Mouse (Mus musculus) lung, embryonic 16.5 days (tissue): Measurements from ENCODE around the gene Aggf1. TPM values are rescaled to one million over a fixed set of nuclear protein-coding genes. Genes with fewer than 3 reads are reported as not detected.

ENCODE experiments used
- ATAC-seq: fragments of 200-750 bp; cut with Nextera tagmentation; 2 replicates; pipeline ENCODE4 v1.8.0; 2017; ENCODE audit warnings: low read depth, mild to moderate bottlenecking, moderate library complexity
- H3K27ac ChIP-seq: fragments of 300-500 bp; sonication (generic); 2 replicates; pipeline ENCODE4 v1.5.1; 2014; ENCODE audit warnings: mild to moderate bottlenecking, control low read depth, low read length
- H3K27me3 ChIP-seq: fragments of 300-500 bp; sonication (generic); 2 replicates; pipeline ENCODE4 v1.6.1; 2014; ENCODE audit warnings: low read depth, low read length, mixed read lengths; ENCODE audit not compliant: control insufficient read depth, insufficient read depth
- H3K36me3 ChIP-seq: fragments of 300-500 bp; sonication (generic); 2 replicates; pipeline ENCODE4 v1.6.1; 2014; ENCODE audit warnings: low read length; ENCODE audit not compliant: control insufficient read depth, insufficient read depth
- H3K4me1 ChIP-seq: fragments of 300-500 bp; sonication (generic); replicated peaks from 2 replicates; pipeline ENCODE4 v1.6.1; 2014; ENCODE audit warnings: low read length, mixed read lengths; ENCODE audit not compliant: control insufficient read depth, insufficient read depth
- H3K4me2 ChIP-seq: fragments of 300-500 bp; sonication (generic); 2 replicates; pipeline ENCODE4 v1.6.1; 2014; ENCODE audit warnings: low read depth, low read length, control low read depth
- H3K4me3 ChIP-seq: fragments of 300-500 bp; sonication (generic); 2 replicates; pipeline ENCODE4 v1.5.1; 2014; ENCODE audit warnings: mild to moderate bottlenecking, low read length, control low read depth
- H3K9ac ChIP-seq: fragments of 300-500 bp; sonication (generic); 2 replicates; pipeline ENCODE4 v1.6.1; 2014; ENCODE audit warnings: low read length, control low read depth
- H3K9me3 ChIP-seq: fragments of 300-500 bp; sonication (generic); 2 replicates; pipeline ENCODE4 v1.6.1; 2016; ENCODE audit warnings: low read length; ENCODE audit not compliant: control insufficient read depth
- WGBS: fragments of 180-500 bp; shearing (Covaris S2); extraction: QIAGEN DNeasy Blood & Tissue Kit; methylation state at CpG from one replicate; pipeline ENCODE4 v1.1.7; 2014; 5-methylcytosine and 5-hydroxymethylcytosine counted together
- polyA plus RNA-seq: library from polyadenylated mRNA; unstranded; fragments of >200 nt; fragmentation: Nextera tagmentation; extraction: Ambion mirVana; gene quantifications from 2 replicates; pipeline ENCODE4 v1.2.1, GENCODE M21; 2015

Aggf1 gene
- polyA plus RNA-seq, 1 experiment from 2014 or later, result 27.0 TPM

GRCm38 (mm10) chr13:95325907-95326550 lies 49.1 kb downstream of the Aggf1 start:
- peak overlapping the region; percentile 74 for H3K4me3 ChIP-seq
- ATAC-seq, result no peak
- no peaks in the 10 kb centered on the region for H3K9me3 ChIP-seq
- H3K9ac ChIP-seq, result peak overlapping the region; percentile 95
- H3K4me2 ChIP-seq, result peak overlapping the region; percentile 95
- H3K27me3 ChIP-seq, result no peaks in the 10 kb centered on the region
- no peaks in the 10 kb centered on the region for H3K36me3 ChIP-seq
- WGBS, result 6% methylated on average over 5 of the region's 5 CpGs
- peak overlapping the region; percentile 99 for H3K27ac ChIP-seq
- peaks cover 23% of the 10 kb centered on the region for H3K4me1 ChIP-seq

- under 1% methylated on average over 60 of the region's 63 CpGs for WGBS
- ATAC-seq, result peak; percentile 80
- Histone ChIP-seq H3K36me3 (no peaks in the 10 kb centered on the region), H3K9me3 (no peaks in the 10 kb centered on the region), H3K4me2 (peak overlapping the region; percentile 95), H3K4me1 (peaks cover 23% of the 10 kb centered on the region), H3K9ac (peak overlapping the region; percentile 95), H3K4me3 (peak overlapping the region; percentile 74), H3K27me3 (no peaks in the 10 kb centered on the region), H3K27ac (peak overlapping the region; percentile 99)
Observed at GRCm38 (mm10) chr13:95325080-95325906, 49.9 kb downstream of the Aggf1 start.

- H3K27me3 ChIP-seq, result no peaks in the 10 kb centered on the region
- H3K27ac ChIP-seq, result peak overlapping the region; percentile 99
- peak; percentile 4; the same call in 1 of the 2 replicates for ATAC-seq
- H3K4me1 ChIP-seq, result peaks cover 23% of the 10 kb centered on the region
- H3K4me2 ChIP-seq, result peak overlapping the region; percentile 95
- H3K9me3 ChIP-seq, result no peaks in the 10 kb centered on the region
- H3K9ac ChIP-seq, result peak overlapping the region; percentile 95
- H3K4me3 ChIP-seq, result peak overlapping the region; percentile 74
- H3K36me3 ChIP-seq, result no peaks in the 10 kb centered on the region
- WGBS, result under 1% methylated on average over 22 of the region's 22 CpGs
Observed at GRCm38 (mm10) chr13:95324626-95325079, 50.5 kb downstream of the Aggf1 start.

GRCm38 (mm10) chr13:95323950-95324625 lies 51.1 kb downstream of the Aggf1 start:
- H3K9me3 ChIP-seq, result no peaks in the 10 kb centered on the region
- peak overlapping the region; percentile 99 for H3K27ac ChIP-seq
- H3K27me3 ChIP-seq, result no peaks in the 10 kb centered on the region
- no peaks in the 10 kb centered on the region for H3K36me3 ChIP-seq
- WGBS, result 21% methylated on average over 15 of the region's 15 CpGs
- peak overlapping the region; percentile 74 for H3K4me3 ChIP-seq
- ATAC-seq, result 0 out of 2 replicates have a peak, but pooled peaks have one; percentile 19
- H3K4me1 ChIP-seq, result peaks cover 23% of the 10 kb centered on the region
- H3K4me2 ChIP-seq, result peak overlapping the region; percentile 95
- H3K9ac ChIP-seq, result peak overlapping the region; percentile 95

- Histone ChIP-seq H3K9ac (peak within 1 kb of the TSS; percentile 95), H3K4me3 (peak within 1 kb of the TSS; percentile 74), H3K27ac (peak within 1 kb of the TSS; percentile 99), H3K9me3 (no peaks in the 10 kb centered on the region), H3K4me1 (peaks cover 18% of the 10 kb centered on the region), H3K27me3 (no peaks in the 10 kb centered on the region), H3K4me2 (peak within 1 kb of the TSS; percentile 95), H3K36me3 (no peaks in the 10 kb centered on the region)
- WGBS, result 89% methylated on average over 6 of the region's 6 CpGs
- no peak for ATAC-seq
Observed at GRCm38 (mm10) chr13:95323400-95323799, 51.8 kb downstream of the Aggf1 start, which contains the start of gene Zbed3. Gene Zbed3, plus strand, starts transcription at chr13:95323612.

- Histone ChIP-seq H3K36me3 (no peaks in the 10 kb centered on the region), H3K9me3 (no peaks in the 10 kb centered on the region), H3K4me1 (no peaks in the 10 kb centered on the region; the same call in 1 of the 2 replicates), H3K4me3 (no peak overlapping the region), H3K27ac (no peak overlapping the region), H3K9ac (no peak overlapping the region), H3K27me3 (no peaks in the 10 kb centered on the region), H3K4me2 (no peak overlapping the region)
- WGBS, result 63% methylated on average over 4 of the region's 4 CpGs
- no peak for ATAC-seq
Observed at GRCm38 (mm10) chr13:95320451-95320850, 54.7 kb downstream of the Aggf1 start.

GRCm38 (mm10) chr13:95319153-95319552 lies 56.0 kb downstream of the Aggf1 start:
- Histone ChIP-seq H3K9me3 (no peaks in the 10 kb centered on the region), H3K27me3 (no peaks in the 10 kb centered on the region), H3K4me3 (no peak overlapping the region), H3K27ac (no peak overlapping the region), H3K36me3 (no peaks in the 10 kb centered on the region), H3K9ac (no peak overlapping the region), H3K4me1 (no peaks in the 10 kb centered on the region), H3K4me2 (no peak overlapping the region)
- no peak for ATAC-seq
- 66% methylated on average over 6 of the region's 6 CpGs for WGBS

- no peak overlapping the region for H3K4me2 ChIP-seq
- H3K9me3 ChIP-seq, result no peaks in the 10 kb centered on the region
- ATAC-seq, result no peak
- no peaks in the 10 kb centered on the region for H3K27me3 ChIP-seq
- 82% methylated on average over 6 of the region's 6 CpGs for WGBS
- no peak overlapping the region for H3K9ac ChIP-seq
- no peaks in the 10 kb centered on the region for H3K36me3 ChIP-seq
- H3K27ac ChIP-seq, result no peak overlapping the region
- H3K4me3 ChIP-seq, result no peak overlapping the region
- no peaks in the 10 kb centered on the region for H3K4me1 ChIP-seq
Observed at GRCm38 (mm10) chr13:95312016-95312415, 63.1 kb downstream of the Aggf1 start.
